36 mouse cellular contexts compared by ENCODE assay signal in genomic region chr6:29160786-29161185, GRCm38 (mm10). TPM values are rescaled to one million over a fixed set of nuclear protein-coding genes. Genes with fewer than 3 reads are reported as not detected.
"Had no signal": no experiment of that assay in that cellular context is flagged by ENCODE, and none has a peak within 500 bp of the region (broad histone marks: within the 10 kb centered on the region; RNA-seq: fewer than 3 reads in every experiment).

No protein-coding gene starts in this region.

- H3K27ac ChIP-seq: limb, embryonic 10.5 days; limb, embryonic 12.5 days; limb, embryonic 13.5 days; limb, embryonic 15.5 days; liver, embryonic 12.5 days; liver, embryonic 13.5 days; liver, embryonic 14.5 days; liver, embryonic 15.5 days; lung, embryonic 15.5 days; macrophage; midbrain, embryonic 12.5 days; midbrain, embryonic 13.5 days; midbrain, embryonic 15.5 days; neural tube, embryonic 12.5 days; neural tube, embryonic 13.5 days had no signal

- ATAC-seq: liver, embryonic 12.5 days; liver, postnatal 0 days; lung, postnatal 0 days; midbrain, embryonic 13.5 days; midbrain, embryonic 15.5 days; midbrain, embryonic 16.5 days had no signal

- H3K27me3 ChIP-seq: limb, embryonic 12.5 days; limb, embryonic 13.5 days; limb, embryonic 15.5 days; megakaryocyte, embryonic 14.5 days; midbrain, embryonic 12.5 days; midbrain, embryonic 15.5 days; neural tube, embryonic 12.5 days; neural tube, embryonic 13.5 days had no signal

- H3K9ac ChIP-seq: limb, embryonic 12.5 days; limb, embryonic 13.5 days; limb, embryonic 15.5 days; liver, embryonic 12.5 days; liver, embryonic 13.5 days; liver, embryonic 14.5 days; liver, embryonic 15.5 days; liver, postnatal 0 days; lung, embryonic 14.5 days; lung, embryonic 15.5 days; midbrain, embryonic 12.5 days; midbrain, embryonic 13.5 days; midbrain, embryonic 15.5 days; neural tube, embryonic 12.5 days; neural tube, embryonic 13.5 days had no signal

- H3K9me3 ChIP-seq: limb, embryonic 10.5 days; limb, embryonic 12.5 days; limb, embryonic 13.5 days; limb, embryonic 15.5 days; liver, embryonic 12.5 days; liver, embryonic 13.5 days; liver, embryonic 15.5 days; lung, embryonic 15.5 days; megakaryocyte, embryonic 14.5 days; midbrain, embryonic 12.5 days; midbrain, embryonic 13.5 days; midbrain, embryonic 15.5 days; neural tube, embryonic 12.5 days; neural tube, embryonic 13.5 days had no signal

- H3K4me3 ChIP-seq: limb, embryonic 10.5 days; limb, embryonic 12.5 days; limb, embryonic 13.5 days; limb, embryonic 15.5 days; liver, embryonic 12.5 days; liver, embryonic 13.5 days; liver, embryonic 15.5 days; lung, embryonic 15.5 days; megakaryocyte, embryonic 14.5 days; midbrain, embryonic 12.5 days; midbrain, embryonic 13.5 days; midbrain, embryonic 15.5 days; myocyte; neural tube, embryonic 12.5 days; neural tube, embryonic 13.5 days had no signal

- H3K4me2 ChIP-seq: limb, embryonic 12.5 days; limb, embryonic 13.5 days; limb, embryonic 15.5 days; liver, embryonic 11.5 days; liver, embryonic 12.5 days; liver, embryonic 13.5 days; liver, embryonic 15.5 days; lung, embryonic 14.5 days; lung, embryonic 15.5 days; midbrain, embryonic 12.5 days; midbrain, embryonic 13.5 days; midbrain, embryonic 15.5 days; neural tube, embryonic 12.5 days; neural tube, embryonic 13.5 days had no signal

- DNase-seq: left cerebral cortex, postnatal 4 days; liver; liver, embryonic 13.5 days; liver, postnatal 0 days; lung, adult 18-20 months; lung, adult 2 months; lung, embryonic 14.5 days; lung, postnatal 10 days; lung, postnatal 14 days; lung, postnatal 36 days; lung, postnatal 4 days; midbrain, embryonic 14.5 days had no signal

RNA-seq across cellular contexts. Expression of gene Prrt4, which starts 18.6 kb away (rescaled TPM):
- total RNA-seq: liver, adult 2 months; megakaryocyte progenitor cell, adult 5-6 weeks; megakaryocyte, adult 5-6 weeks; megakaryocyte-erythroid progenitor cell, adult 5-6 weeks; monocyte, adult 5-6 weeks had no signal
- polyA plus RNA-seq: liver, postnatal 0 days; macrophage had no signal
